21 mouse cellular contexts compared by ENCODE assay signal in the genomic region with DNA sequence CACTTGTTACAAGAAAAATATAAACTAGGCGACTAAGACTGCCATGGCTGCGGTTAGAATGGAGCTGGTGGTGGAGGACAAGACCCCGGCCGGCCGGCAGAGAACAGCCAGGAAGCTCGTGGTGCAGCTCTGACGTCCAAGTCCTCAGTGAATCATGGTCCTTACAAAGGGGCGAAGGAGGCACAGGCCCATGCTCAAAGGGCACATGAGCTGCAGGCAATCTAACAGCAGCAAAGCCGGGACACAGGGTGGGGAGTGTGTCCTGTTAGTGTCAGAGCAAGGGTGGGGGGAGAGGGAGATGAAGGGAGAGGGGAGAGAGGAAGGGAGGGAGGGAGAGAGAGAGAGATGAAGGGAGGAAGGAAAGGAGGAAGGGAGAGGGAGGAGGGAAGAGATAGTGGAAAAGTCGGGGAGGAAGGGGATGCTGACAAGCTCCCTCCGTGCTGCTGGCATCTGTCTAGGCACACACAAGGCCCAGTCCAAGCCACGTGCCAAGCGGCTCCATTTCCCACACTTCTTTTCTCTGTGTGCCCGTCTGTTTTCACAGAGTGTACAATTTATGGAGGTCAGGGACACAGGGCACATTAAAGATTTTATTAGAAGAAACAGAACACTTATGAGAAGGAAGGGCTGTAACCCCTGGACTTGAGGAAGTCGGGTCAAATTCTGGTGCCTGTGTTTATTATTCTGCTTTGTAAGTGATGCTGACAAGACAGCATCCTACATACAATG. TPM values are rescaled to one million over a fixed set of nuclear protein-coding genes. Genes with fewer than 3 reads are reported as not detected.
DNase-seq lines count a peak whose midpoint lies in the region; TF ChIP-seq lines count a peak whose summit lies in the region.
"Had no signal": no experiment of that assay in that cellular context is flagged by ENCODE, and none has a peak within 500 bp of the region (broad histone marks: within the 10 kb centered on the region; RNA-seq: fewer than 3 reads in every experiment).

No protein-coding gene starts in this region.

- peak; percentile 13 for DNase-seq in embryo, embryonic 10.5 days (ENCODE audit: low spot score)
- no peak for DNase-seq in embryo, embryonic 9.5 days (ENCODE audit: extremely low spot score)
- DNase-seq in layer of hippocampus, adult 2 months (ENCODE audit: low spot score in 2 of 2), result no peak
- DNase-seq in layer of hippocampus, postnatal 10 days (ENCODE audit: low spot score in 2 of 2), result no peak
- DNase-seq in kidney, postnatal 14 days, result peak; percentile 54
- peak; percentile 14 for DNase-seq in lung, postnatal 25 days (ENCODE audit: low spot score)
- DNase-seq in c-Kit-positive CD71-positive TER-119-positive erythroid progenitor cells, embryonic 14.5 days (ENCODE audit: low spot score), result no peak
- no peak for DNase-seq in layer of hippocampus, postnatal 14 days (ENCODE audit: low spot score in 2 of 2)
- DNase-seq: cerebellum, adult 9-11 months; forebrain, postnatal 0 days; gastrocnemius, adult 2 months; heart, postnatal 4 days; liver, embryonic 13.5 days; retina, postnatal 1 day; thymus, adult 2 months had no signal

- H3K27ac ChIP-seq in layer of hippocampus, adult 2 months, result 0 out of 2 replicates have a peak overlapping the region, but pooled peaks have one; percentile 14
- H3K27ac ChIP-seq: forebrain, embryonic 10.5 days; gastrocnemius, adult 2 months; heart, embryonic 13.5 days; hindbrain, postnatal 0 days; left cerebral cortex, adult 2 months; liver, embryonic 13.5 days; midbrain, embryonic 10.5 days had no signal

- no peak overlapping the region for H3K4me3 ChIP-seq in layer of hippocampus, adult 2 months
- H3K4me3 ChIP-seq: forebrain, embryonic 10.5 days; gastrocnemius, adult 2 months; heart, embryonic 13.5 days; left cerebral cortex, adult 2 months; liver, embryonic 13.5 days; midbrain, embryonic 10.5 days had no signal

- TF ChIP-seq CTCF in layer of hippocampus, adult 2 months (conservative IDR thresholded peaks at IDR 0.05), result no peak

RNA-seq across cellular contexts. Expression of a gene that starts 17.9 kb away (rescaled TPM):
- total RNA-seq in layer of hippocampus, adult 2 months (2021), result 10 to 100 TPM; 37.7 to 42.4 TPM
- 10 to 100 TPM; 31.2 to 31.4 TPM for total RNA-seq in layer of hippocampus, postnatal 10 days (2021)
- total RNA-seq in layer of hippocampus, postnatal 14 days (2021), result 10 to 100 TPM; 30.5 to 31.1 TPM

RNA-seq across cellular contexts. Expression of a gene that starts 42.1 kb away (rescaled TPM):
- total RNA-seq in layer of hippocampus, adult 2 months (2021), result 10 to 100 TPM; 19.1 to 20.4 TPM
- 10 to 100 TPM; 21.4 to 23.8 TPM for total RNA-seq in layer of hippocampus, postnatal 10 days (2021)
- 10 to 100 TPM; 20.5 to 28.1 TPM for total RNA-seq in layer of hippocampus, postnatal 14 days (2021)
- total RNA-seq: granulocyte monocyte progenitor cell, adult 5-6 weeks had no signal

Comparison
In these comparisons a context has a peak if more than half of its experiments do, and no peak if none do; other contexts are left out.
1. DNase-seq: peak in embryo, embryonic 10.5 days (single experiment), kidney, postnatal 14 days (single experiment) and lung, postnatal 25 days (single experiment); none in embryo, embryonic 9.5 days (single experiment), layer of hippocampus, adult 2 months (0 of 2), layer of hippocampus, postnatal 10 days (0 of 2), c-Kit-positive CD71-positive TER-119-positive erythroid progenitor cells, embryonic 14.5 days (single experiment) and layer of hippocampus, postnatal 14 days (0 of 2).